Mouse (Mus musculus) spleen, postnatal 4 days (tissue): Measurements from ENCODE around the gene Dhrs1.

Experiments used
- DNase-seq, 2 experiments: peaks; one replicate each; pipeline ENCODE4 v3.0.0; 2022; ENCODE audit warnings: low spot score in 2 of 2

Gene Dhrs1

GRCm38 (mm10) chr14:55763166-55763565 is 17.7 kb upstream of the Dhrs1 start:
- DNase-seq: no peak

- DNase-seq: peak in 1 of 2 experiments; percentile 73
Measured at GRCm38 (mm10) chr14:55762001-55762821, 16.7 kb upstream of the Dhrs1 start.

GRCm38 (mm10) chr14:55761163-55761562 is 15.7 kb upstream of the Dhrs1 start, which contains the start of gene Ltb4r2:
Ltb4r2 (plus strand) TSS chr14:55761428.
- DNase-seq: no peak

- peak; percentile 82 to 92 for DNase-seq
Measured at GRCm38 (mm10) chr14:55760156-55760555, 14.7 kb upstream of the Dhrs1 start.

GRCm38 (mm10) chr14:55758363-55758784 is 12.9 kb upstream of the Dhrs1 start, which contains the start of gene Cideb:
Cideb (minus strand) TSS chr14:55758458.
- no peak for DNase-seq

- DNase-seq: no peak
Measured at GRCm38 (mm10) chr14:55757566-55757965, 12.1 kb upstream of the Dhrs1 start.

- DNase-seq: no peak
Measured at GRCm38 (mm10) chr14:55747051-55747847, 1.8 kb upstream of the Dhrs1 start.

GRCm38 (mm10) chr14:55745861-55746237 is 359 bp upstream of the Dhrs1 start:
- no peak for DNase-seq

- DNase-seq: peak; percentile 86 to 95
Measured at GRCm38 (mm10) chr14:55743711-55744110, 1.8 kb downstream of the Dhrs1 start.

GRCm38 (mm10) chr14:55737086-55737687 is 8.3 kb downstream of the Dhrs1 start:
- DNase-seq: no peak

GRCm38 (mm10) chr14:55735758-55736157 is 9.7 kb downstream of the Dhrs1 start:
- DNase-seq: no peak

GRCm38 (mm10) chr14:55735334-55735733 is 10.2 kb downstream of the Dhrs1 start:
- no peak for DNase-seq

- no peak for DNase-seq
Measured at GRCm38 (mm10) chr14:55734869-55735268, 10.6 kb downstream of the Dhrs1 start.

GRCm38 (mm10) chr14:55733889-55734288 is 11.6 kb downstream of the Dhrs1 start:
- DNase-seq: no peak

- no peak for DNase-seq
Measured at GRCm38 (mm10) chr14:55730531-55731032, 14.9 kb downstream of the Dhrs1 start.

- no peak for DNase-seq
Measured at GRCm38 (mm10) chr14:55730116-55730515, 15.4 kb downstream of the Dhrs1 start.

- DNase-seq: no peak
Measured at GRCm38 (mm10) chr14:55727889-55728685, 17.4 kb downstream of the Dhrs1 start.

GRCm38 (mm10) chr14:55726261-55726660 is 19.2 kb downstream of the Dhrs1 start:
- DNase-seq: no peak

- peak in 1 of 2 experiments; percentile 32 for DNase-seq
Measured at GRCm38 (mm10) chr14:55724411-55724871, 21.0 kb downstream of the Dhrs1 start.

- DNase-seq: no peak
Measured at GRCm38 (mm10) chr14:55723433-55723832, 22.1 kb downstream of the Dhrs1 start.

GRCm38 (mm10) chr14:55722438-55722945 is 23.0 kb downstream of the Dhrs1 start:
- DNase-seq: no peak
